Mouse (Mus musculus) G1E (cell line): ENCODE measurements around the gene Brd3. TPM values are rescaled to one million over a fixed set of nuclear protein-coding genes. Genes with fewer than 3 reads are reported as not detected.
"Not testable (repeated sequence)": the region's sequence is repeated elsewhere in the genome, so short reads cannot be mapped to it uniquely, and the experiment has no call there.

Source experiments
- ATAC-seq: 2 replicates; pipeline ENCODE4 v1.8.0; 2016; ENCODE audit warnings: mild to moderate bottlenecking; ENCODE audit not compliant: insufficient number of reproducible peaks, poor library complexity, low FRiP score, severe bottlenecking; ENCODE audit errors: extremely low read depth
- DNase-seq: peaks from one replicate; pipeline ENCODE4 v3.0.0; 2012; ENCODE audit warnings: low spot score
- H3K27me3 ChIP-seq: 2 replicates; pipeline ENCODE4 v1.6.1; 2012; ENCODE audit warnings: mild to moderate bottlenecking, low read length, inconsistent platforms; ENCODE audit not compliant: insufficient read depth
- H3K36me3 ChIP-seq: replicated peaks from 2 replicates; pipeline ENCODE3; 2012; ENCODE audit warnings: mild to moderate bottlenecking, inconsistent platforms
- H3K4me1 ChIP-seq: 2 replicates; pipeline ENCODE4 v1.6.1; 2012; ENCODE audit warnings: low read depth, low read length, inconsistent platforms, mixed read lengths; ENCODE audit not compliant: insufficient read depth
- H3K4me3 ChIP-seq: 2 replicates; pipeline ENCODE4 v1.5.1; 2012; ENCODE audit warnings: low read depth, mild to moderate bottlenecking, inconsistent platforms, low read length, moderate library complexity, mixed read lengths
- H3K9me3 ChIP-seq: replicated peaks from 2 replicates; pipeline ENCODE4 v1.6.1; 2012; ENCODE audit warnings: inconsistent platforms
- CTCF ChIP-seq: IDR thresholded peaks from 2 replicates; pipeline ENCODE4 v1.5.1; 2012; ENCODE audit warnings: low read depth, low read length, inconsistent platforms, mixed read lengths
- GATA1 ChIP-seq: IDR thresholded peaks from 2 replicates; pipeline ENCODE4 v1.6.1; 2012; ENCODE audit warnings: borderline replicate concordance, low read length, inconsistent platforms, mixed read lengths
- GATA2 ChIP-seq: IDR thresholded peaks from 2 replicates; pipeline ENCODE4 v1.6.1; 2012; ENCODE audit warnings: low read depth, low read length, inconsistent platforms, borderline replicate concordance
- POLR2AphosphoS5 ChIP-seq: IDR thresholded peaks from 2 replicates; pipeline ENCODE4 v1.6.1; 2012; ENCODE audit warnings: low read depth, low read length, inconsistent platforms; ENCODE audit not compliant: insufficient replicate concordance
- TAL1 ChIP-seq: conservative IDR thresholded peaks from 2 replicates; pipeline ENCODE4 v1.6.1; 2012; ENCODE audit warnings: low read depth, low read length, inconsistent platforms, mixed read lengths
- polyA plus RNA-seq: library from polyadenylated mRNA; stranded (reverse); fragments of >175 nt; gene quantifications from 2 replicates; pipeline ENCODE4 v1.2.3, GENCODE M21; 2012
- total RNA-seq, 2 experiments: library from RNA; stranded (forward) in 1 of 2; stranded (reverse) in 1 of 2; fragments of 200-1000 nt in 1 of 2; fragments of >200 nt in 1 of 2; fragmentation: Nextera tagmentation in 1 of 2; gene quantifications; 2 replicates each; pipeline ENCODE4 v1.2.3; 2014 to 2017

Brd3 gene
- total and polyA plus RNA-seq, 3 experiments: 17.5 to 124 (median 75.2) TPM

- peaks cover 20% of the 10 kb centered on the region for H3K36me3 ChIP-seq
- H3K4me1 ChIP-seq: no peaks in the 10 kb centered on the region
- no peak for ATAC-seq
- no peaks in the 10 kb centered on the region for H3K9me3 ChIP-seq
- TF ChIP-seq POLR2AphosphoS5: no peak
- no peak for TF ChIP-seq CTCF
- no peak for TF ChIP-seq GATA1
- H3K27me3 ChIP-seq: no peaks in the 10 kb centered on the region
- H3K4me3 ChIP-seq: no peak overlapping the region
- no peak for DNase-seq
Observed at GRCm38 (mm10) chr2:27547326-27547725, 39.9 kb upstream of the Brd3 start.

GRCm38 (mm10) chr2:27546041-27546440 lies 38.6 kb upstream of the Brd3 start:
- H3K27me3 ChIP-seq, DNase-seq, H3K4me3 ChIP-seq, H3K9me3 ChIP-seq, ATAC-seq: not testable (repeated sequence)
- Histone ChIP-seq H3K4me1 (peaks cover 10% of the 10 kb centered on the region), H3K36me3 (peaks cover 26% of the 10 kb centered on the region)

- H3K9me3 ChIP-seq, DNase-seq, H3K27me3 ChIP-seq, H3K4me3 ChIP-seq, ATAC-seq: not testable (repeated sequence)
- H3K36me3 ChIP-seq: peaks cover 26% of the 10 kb centered on the region
- peaks cover 15% of the 10 kb centered on the region for H3K4me1 ChIP-seq
Observed at GRCm38 (mm10) chr2:27545517-27545916, 38.1 kb upstream of the Brd3 start.

GRCm38 (mm10) chr2:27544613-27545012 lies 37.2 kb upstream of the Brd3 start:
- no peak for TF ChIP-seq POLR2AphosphoS5
- DNase-seq (no peak), ATAC-seq (no peak)
- Histone ChIP-seq H3K27me3 (no peaks in the 10 kb centered on the region), H3K4me3 (no peak overlapping the region), H3K9me3 (no peaks in the 10 kb centered on the region), H3K4me1 (peaks cover 18% of the 10 kb centered on the region), H3K36me3 (peaks cover 26% of the 10 kb centered on the region)

DNA sequence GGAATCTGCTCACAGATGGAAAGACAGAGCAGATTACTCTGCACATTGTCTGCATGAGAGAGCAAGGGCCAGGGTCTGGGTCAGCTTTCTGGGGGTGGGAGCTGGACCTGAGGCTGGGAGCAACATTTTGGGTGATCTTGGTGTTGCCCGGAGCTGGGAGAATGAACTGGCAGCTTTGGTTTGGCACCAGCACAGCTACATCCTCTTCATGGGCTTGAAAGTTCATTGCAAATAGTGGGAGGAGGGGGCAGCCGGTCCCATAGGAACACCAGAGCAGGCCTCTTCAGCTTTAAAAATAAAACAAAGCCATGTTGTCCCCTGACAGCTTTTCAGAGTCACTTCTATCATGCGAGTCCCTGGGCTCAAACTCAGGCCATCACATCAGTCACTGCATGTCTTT lies 33.8 kb upstream of the Brd3 start:
- TF ChIP-seq TAL1: no peak
- no peak for TF ChIP-seq POLR2AphosphoS5
- TF ChIP-seq CTCF: no peak
- no peak for TF ChIP-seq GATA2
- no peak for TF ChIP-seq GATA1
- no peaks in the 10 kb centered on the region for H3K27me3 ChIP-seq
- peak overlapping the region; percentile 69; the same call in 1 of the 2 replicates for H3K4me3 ChIP-seq
- H3K4me1 ChIP-seq: peaks cover 24% of the 10 kb centered on the region
- H3K36me3 ChIP-seq: peaks cover 44% of the 10 kb centered on the region
- ATAC-seq: no peak
- DNase-seq: no peak
- no peaks in the 10 kb centered on the region for H3K9me3 ChIP-seq

DNA sequence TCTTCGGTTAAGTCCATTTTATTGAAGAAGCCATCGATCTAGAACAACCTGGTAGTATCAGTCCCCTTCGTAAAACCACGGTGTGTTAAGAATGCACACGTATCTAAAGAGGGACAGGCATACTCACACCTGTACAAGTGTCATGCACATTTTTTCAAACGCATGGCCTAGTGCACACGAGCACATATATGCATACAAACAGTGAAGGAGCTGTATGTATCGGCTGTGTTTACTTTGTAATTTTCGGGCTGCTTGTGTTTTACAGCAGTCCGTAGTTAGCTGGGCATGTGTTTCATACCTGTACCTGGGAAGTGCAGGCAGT lies 33.0 kb upstream of the Brd3 start:
- Histone ChIP-seq H3K4me1 (peaks cover 27% of the 10 kb centered on the region), H3K9me3 (no peaks in the 10 kb centered on the region), H3K4me3 (peak overlapping the region; percentile 69), H3K27me3 (no peaks in the 10 kb centered on the region), H3K36me3 (peaks cover 51% of the 10 kb centered on the region)
- no peak for TF ChIP-seq GATA1
- TF ChIP-seq GATA2: no peak
- TF ChIP-seq CTCF: no peak
- DNase-seq: no peak
- no peak for ATAC-seq

- DNase-seq (peak; percentile 79), ATAC-seq (peak; percentile 88)
- no peak for TF ChIP-seq POLR2AphosphoS5
- TF ChIP-seq GATA2: no peak
- TF ChIP-seq GATA1: no peak
- TF ChIP-seq CTCF: no peak
- TF ChIP-seq TAL1: no peak
- peaks cover 27% of the 10 kb centered on the region for H3K4me1 ChIP-seq
- H3K4me3 ChIP-seq: peak overlapping the region; percentile 69
- peaks cover 56% of the 10 kb centered on the region for H3K36me3 ChIP-seq
- no peaks in the 10 kb centered on the region for H3K27me3 ChIP-seq
- no peaks in the 10 kb centered on the region for H3K9me3 ChIP-seq
Observed at GRCm38 (mm10) chr2:27539772-27540514, 32.5 kb upstream of the Brd3 start.

DNA sequence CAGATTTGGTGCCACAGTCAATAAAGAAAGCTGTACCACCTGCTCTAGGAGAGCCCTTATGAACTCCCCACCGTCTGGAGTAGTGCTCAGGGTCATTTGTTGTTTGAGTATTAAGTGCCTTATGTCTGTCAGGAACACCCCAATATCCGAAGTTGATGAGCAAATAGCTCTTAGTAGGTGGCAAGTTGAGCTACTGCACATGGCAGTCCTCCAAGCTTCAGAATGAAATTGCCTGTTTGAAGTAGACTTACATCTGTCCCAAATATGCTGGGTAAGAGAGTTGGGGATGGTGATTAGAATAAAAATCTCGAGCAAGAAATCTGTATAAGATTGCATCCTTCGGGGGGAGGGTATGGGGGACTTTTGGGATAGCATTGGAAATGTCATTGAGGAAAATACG lies 31.9 kb upstream of the Brd3 start:
- no peak overlapping the region for H3K4me3 ChIP-seq
- H3K36me3 ChIP-seq: peaks cover 58% of the 10 kb centered on the region
- no peak for TF ChIP-seq TAL1
- no peak for TF ChIP-seq GATA1
- no peak for TF ChIP-seq CTCF
- no peak for TF ChIP-seq POLR2AphosphoS5
- TF ChIP-seq GATA2: no peak
- H3K27me3 ChIP-seq: no peaks in the 10 kb centered on the region
- ATAC-seq: no peak
- peaks cover 27% of the 10 kb centered on the region for H3K4me1 ChIP-seq
- H3K9me3 ChIP-seq: no peaks in the 10 kb centered on the region
- no peak for DNase-seq

DNA sequence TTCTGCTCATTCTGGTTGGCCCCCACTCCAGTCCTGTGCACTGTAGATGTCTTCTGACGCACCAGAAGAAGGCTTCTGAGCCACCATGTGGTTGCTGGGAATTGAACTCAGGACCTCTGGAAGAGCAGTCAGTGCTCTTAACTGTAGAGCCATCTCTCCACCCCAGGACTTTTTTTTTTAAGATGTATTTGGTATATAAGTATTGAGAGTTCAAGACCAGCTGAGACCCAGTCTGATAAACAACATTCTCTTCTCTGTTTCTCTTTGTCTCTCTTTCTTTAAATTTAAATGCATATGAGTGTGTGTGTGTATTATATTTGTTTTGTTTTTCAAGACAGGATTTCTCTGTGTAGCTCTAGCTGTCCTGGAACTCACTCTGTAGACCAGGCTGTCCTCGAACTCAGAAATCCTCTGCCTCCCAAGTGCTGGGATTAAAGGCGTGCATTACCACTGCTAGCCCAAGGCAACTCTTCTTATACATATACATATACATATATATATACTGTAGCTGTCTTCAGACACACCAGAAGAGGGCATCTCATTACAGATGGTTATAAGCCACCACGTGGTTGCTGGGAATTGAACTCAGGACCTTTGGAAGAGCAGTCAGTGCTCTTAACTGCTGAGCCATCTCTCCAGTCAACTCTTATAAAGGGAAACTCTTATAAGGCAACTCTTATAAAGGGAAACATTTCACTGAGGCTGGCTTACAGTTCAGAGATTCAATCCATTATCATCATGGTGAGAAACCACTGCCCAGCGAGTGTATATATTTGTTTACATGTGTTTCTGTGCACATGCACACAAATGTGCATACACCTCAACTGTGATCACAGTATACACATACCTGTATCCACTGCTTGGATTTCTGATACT lies 31.2 kb upstream of the Brd3 start:
- Histone ChIP-seq H3K4me1 (peaks cover 27% of the 10 kb centered on the region), H3K36me3 (peaks cover 60% of the 10 kb centered on the region)
- H3K27me3 ChIP-seq, H3K9me3 ChIP-seq, ATAC-seq, DNase-seq, H3K4me3 ChIP-seq: not testable (repeated sequence)
